ENCODE assay signal across 14 mouse cellular contexts in the genomic region with DNA sequence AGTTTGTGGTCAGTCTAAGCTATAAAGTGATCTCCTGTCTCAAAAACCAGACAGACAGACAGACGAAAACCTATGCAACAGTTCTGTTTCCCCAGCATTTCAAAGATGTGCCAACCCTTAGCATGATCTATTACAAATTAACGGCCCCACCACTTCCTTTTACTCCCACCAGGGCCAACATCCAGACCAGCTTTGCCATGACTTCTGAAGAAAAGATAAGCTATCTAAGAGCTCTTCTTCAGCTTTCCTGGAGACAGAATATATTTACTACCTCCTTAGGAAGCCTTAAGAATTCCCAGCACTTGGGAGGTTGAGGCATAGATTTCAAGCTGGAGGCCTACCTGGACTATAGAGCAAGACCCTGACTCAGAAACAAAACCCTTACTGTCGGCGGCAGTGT. TPM values are rescaled to one million over a fixed set of nuclear protein-coding genes. Genes with fewer than 3 reads are reported as not detected.
A peak's percentile ranks its signal among the peaks of the same experiment; 100 is the strongest.
DNase-seq lines count a peak whose midpoint lies in the region; ATAC-seq lines count a peak whose summit lies in the region.
"Had no signal": no experiment of that assay in that cellular context is flagged by ENCODE, and none has a peak within 500 bp of the region (broad histone marks: within the 10 kb centered on the region; RNA-seq: fewer than 3 reads in every experiment).

No protein-coding gene starts in this region.

- DNase-seq in forebrain, embryonic 10.5 days (ENCODE audit: extremely low spot score, low spot score) = no peak
- no peak for DNase-seq in urinary bladder, postnatal 25 days (ENCODE audit: low spot score)
- DNase-seq in cerebellum, adult 8-10 months = no peak
- DNase-seq: gastrocnemius, postnatal 36 days; heart, postnatal 36 days; kidney, adult 8-10 months; lung, adult 2 months; spleen, adult 18-20 months had no signal

- peak overlapping the region; percentile 48 for H3K27ac ChIP-seq in forebrain, embryonic 10.5 days
- H3K27ac ChIP-seq in forebrain, embryonic 13.5 days = no peak overlapping the region
- no peak overlapping the region for H3K27ac ChIP-seq in hindbrain, embryonic 15.5 days (replicated peaks)
- peak overlapping the region; percentile 99 for H3K27ac ChIP-seq in liver, embryonic 16.5 days (ENCODE audit: low read length)

- peak overlapping the region; percentile 74 for H3K4me3 ChIP-seq in forebrain, embryonic 10.5 days
- H3K4me3 ChIP-seq in forebrain, embryonic 13.5 days = no peak overlapping the region
- H3K4me3 ChIP-seq in megakaryocyte, embryonic 14.5 days (replicated peaks) = peak overlapping the region; percentile 52
- H3K4me3 ChIP-seq in hindbrain, embryonic 15.5 days = no peak overlapping the region
- H3K4me3 ChIP-seq in liver, embryonic 16.5 days (ENCODE audit: low read depth, low read length) = peak overlapping the region; percentile 97

- no peaks in the 10 kb centered on the region for H3K9me3 ChIP-seq in forebrain, embryonic 10.5 days
- H3K9me3 ChIP-seq in forebrain, embryonic 13.5 days (replicated peaks) = no peaks in the 10 kb centered on the region
- H3K9me3 ChIP-seq in megakaryocyte, embryonic 14.5 days = peaks cover 6% of the 10 kb centered on the region
- no peaks in the 10 kb centered on the region for H3K9me3 ChIP-seq in hindbrain, embryonic 15.5 days
- H3K9me3 ChIP-seq in liver, embryonic 16.5 days (replicated peaks; ENCODE audit: control insufficient read depth, low read length) = no peaks in the 10 kb centered on the region

- H3K27me3 ChIP-seq in forebrain, embryonic 10.5 days (ENCODE audit: poor library complexity, severe bottlenecking) = peaks cover 16% of the 10 kb centered on the region; the same call in 1 of the 2 replicates
- no peaks in the 10 kb centered on the region for H3K27me3 ChIP-seq in forebrain, embryonic 13.5 days
- H3K27me3 ChIP-seq in megakaryocyte, embryonic 14.5 days (replicated peaks) = no peaks in the 10 kb centered on the region
- no peaks in the 10 kb centered on the region for H3K27me3 ChIP-seq in hindbrain, embryonic 15.5 days
- no peaks in the 10 kb centered on the region for H3K27me3 ChIP-seq in liver, embryonic 16.5 days (ENCODE audit: control insufficient read depth, insufficient read depth, low read depth, low read length)

- H3K4me1 ChIP-seq in forebrain, embryonic 10.5 days = peaks cover 29% of the 10 kb centered on the region
- H3K4me1 ChIP-seq in forebrain, embryonic 13.5 days = peaks cover 19% of the 10 kb centered on the region
- peaks cover 63% of the 10 kb centered on the region for H3K4me1 ChIP-seq in megakaryocyte, embryonic 14.5 days
- H3K4me1 ChIP-seq in hindbrain, embryonic 15.5 days (replicated peaks) = peaks cover 29% of the 10 kb centered on the region
- H3K4me1 ChIP-seq in liver, embryonic 16.5 days (ENCODE audit: control insufficient read depth, low read depth, low read length) = peaks cover 53% of the 10 kb centered on the region

- H3K9ac ChIP-seq in forebrain, embryonic 13.5 days = no peak overlapping the region
- no peak overlapping the region for H3K9ac ChIP-seq in hindbrain, embryonic 15.5 days
- peak overlapping the region; percentile 100 for H3K9ac ChIP-seq in liver, embryonic 16.5 days (ENCODE audit: low read depth, low read length)

- no peak for ATAC-seq in forebrain, embryonic 13.5 days
- ATAC-seq in megakaryocyte, adult 5-6 weeks (ENCODE audit: poor library complexity, severe bottlenecking) = no peak
- ATAC-seq in hindbrain, embryonic 15.5 days (ENCODE audit: low FRiP score, low read depth) = no peak
- no peak for ATAC-seq in liver, embryonic 16.5 days (ENCODE audit: low read depth)
- ATAC-seq: forebrain, embryonic 16.5 days had no signal

- 72% methylated on average over 4 of the region's 4 CpGs for WGBS in forebrain, embryonic 10.5 days
- 79% methylated on average over 4 of the region's 4 CpGs for WGBS in forebrain, embryonic 13.5 days
- WGBS in hindbrain, embryonic 15.5 days = 71% methylated on average over 4 of the region's 4 CpGs
- 21% methylated on average over 4 of the region's 4 CpGs for WGBS in liver, embryonic 16.5 days (ENCODE audit: insufficient replicate concordance)

- no peak overlapping the region for H3K4me2 ChIP-seq in forebrain, embryonic 13.5 days
- 0 out of 2 replicates have a peak overlapping the region, but pooled peaks have one; percentile 77 for H3K4me2 ChIP-seq in hindbrain, embryonic 15.5 days
- peak overlapping the region; percentile 62 for H3K4me2 ChIP-seq in liver, embryonic 16.5 days (ENCODE audit: low read depth, low read length)

- no peaks in the 10 kb centered on the region; the same call in 1 of the 2 replicates for H3K36me3 ChIP-seq in forebrain, embryonic 10.5 days (replicated peaks)
- H3K36me3 ChIP-seq in forebrain, embryonic 13.5 days (ENCODE audit: poor library complexity, severe bottlenecking) = no peaks in the 10 kb centered on the region
- peaks cover 3% of the 10 kb centered on the region for H3K36me3 ChIP-seq in megakaryocyte, embryonic 14.5 days (replicated peaks; ENCODE audit: low read length)
- no peaks in the 10 kb centered on the region for H3K36me3 ChIP-seq in hindbrain, embryonic 15.5 days
- H3K36me3 ChIP-seq in liver, embryonic 16.5 days (ENCODE audit: control insufficient read depth, insufficient read depth) = peaks cover 37% of the 10 kb centered on the region

RNA-seq across cellular contexts. Expression of gene Abcb10, which starts 2.7 kb away (rescaled TPM):
- polyA plus RNA-seq in forebrain, embryonic 10.5 days (2016; fragmentation: Nextera tagmentation; extraction: Ambion mirVana) = 20.3 and 21.8 TPM in 2 replicates
- polyA plus RNA-seq in forebrain, embryonic 13.5 days (2015; fragmentation: Nextera tagmentation; extraction: Ambion mirVana) = 8.5 and 9.1 TPM in 2 replicates
- 1.0 and 2.7 TPM in 2 replicates for polyA plus RNA-seq in megakaryocyte, embryonic 14.5 days (2012; ENCODE audit: insufficient read depth, low replicate concordance)
- 5.0 and 7.5 TPM in 2 replicates for total RNA-seq in megakaryocyte, adult 5-6 weeks (2015)
- total RNA-seq in megakaryocyte, adult 5-6 weeks (2017) = 8.5 and 9.0 TPM in 2 replicates
- polyA plus RNA-seq in hindbrain, embryonic 15.5 days (2015; fragmentation: Nextera tagmentation; extraction: Ambion mirVana) = 14.9 and 15.2 TPM in 2 replicates
- 130 and 131 TPM in 2 replicates for polyA plus RNA-seq in liver, embryonic 16.5 days (2015; fragmentation: Nextera tagmentation; extraction: Ambion mirVana)

RNA-seq across cellular contexts. Expression of gene Nup133, which starts 31.2 kb away (rescaled TPM):
- polyA plus RNA-seq in forebrain, embryonic 10.5 days (2016; fragmentation: Nextera tagmentation; extraction: Ambion mirVana) = 60.5 and 62.8 TPM in 2 replicates
- 38.5 and 42.6 TPM in 2 replicates for polyA plus RNA-seq in forebrain, embryonic 13.5 days (2015; fragmentation: Nextera tagmentation; extraction: Ambion mirVana)
- 2.9 and 8.7 TPM in 2 replicates for polyA plus RNA-seq in megakaryocyte, embryonic 14.5 days (2012; ENCODE audit: insufficient read depth, low replicate concordance)
- total RNA-seq in megakaryocyte, adult 5-6 weeks (2015) = 10.9 and 15.0 TPM in 2 replicates
- total RNA-seq in megakaryocyte, adult 5-6 weeks (2017) = 15.3 and 17.4 TPM in 2 replicates
- 21.3 and 21.9 TPM in 2 replicates for polyA plus RNA-seq in hindbrain, embryonic 15.5 days (2015; fragmentation: Nextera tagmentation; extraction: Ambion mirVana)
- polyA plus RNA-seq in liver, embryonic 16.5 days (2015; fragmentation: Nextera tagmentation; extraction: Ambion mirVana) = 18.1 and 18.7 TPM in 2 replicates

RNA-seq across cellular contexts. Expression of gene Taf5l, which starts 41.0 kb away (rescaled TPM):
- polyA plus RNA-seq in forebrain, embryonic 10.5 days (2016; fragmentation: Nextera tagmentation; extraction: Ambion mirVana) = 47.6 and 48.8 TPM in 2 replicates
- 27.5 and 30.9 TPM in 2 replicates for polyA plus RNA-seq in forebrain, embryonic 13.5 days (2015; fragmentation: Nextera tagmentation; extraction: Ambion mirVana)
- 2.3 and 8.0 TPM in 2 replicates for polyA plus RNA-seq in megakaryocyte, embryonic 14.5 days (2012; ENCODE audit: insufficient read depth, low replicate concordance)
- 14.5 and 15.3 TPM in 2 replicates for total RNA-seq in megakaryocyte, adult 5-6 weeks (2015)
- total RNA-seq in megakaryocyte, adult 5-6 weeks (2017) = 14.6 and 19.6 TPM in 2 replicates
- polyA plus RNA-seq in hindbrain, embryonic 15.5 days (2015; fragmentation: Nextera tagmentation; extraction: Ambion mirVana) = 24.3 and 24.5 TPM in 2 replicates
- 18.8 and 19.6 TPM in 2 replicates for polyA plus RNA-seq in liver, embryonic 16.5 days (2015; fragmentation: Nextera tagmentation; extraction: Ambion mirVana)

RNA-seq across cellular contexts. Expression of gene Urb2, which starts 41.1 kb away (rescaled TPM):
- 8.8 and 9.0 TPM in 2 replicates for polyA plus RNA-seq in forebrain, embryonic 10.5 days (2016; fragmentation: Nextera tagmentation; extraction: Ambion mirVana)
- 3.2 and 3.5 TPM in 2 replicates for polyA plus RNA-seq in forebrain, embryonic 13.5 days (2015; fragmentation: Nextera tagmentation; extraction: Ambion mirVana)
- 0.37 and 0.92 TPM in 2 replicates for polyA plus RNA-seq in megakaryocyte, embryonic 14.5 days (2012; ENCODE audit: insufficient read depth, low replicate concordance)
- total RNA-seq in megakaryocyte, adult 5-6 weeks (2015) = 5.5 and 6.6 TPM in 2 replicates
- total RNA-seq in megakaryocyte, adult 5-6 weeks (2017) = 4.2 and 5.4 TPM in 2 replicates
- polyA plus RNA-seq in hindbrain, embryonic 15.5 days (2015; fragmentation: Nextera tagmentation; extraction: Ambion mirVana) = 3.1 and 3.5 TPM in 2 replicates
- polyA plus RNA-seq in liver, embryonic 16.5 days (2015; fragmentation: Nextera tagmentation; extraction: Ambion mirVana) = 2.3 and 2.4 TPM in 2 replicates

Comparison
In these comparisons a context has a peak if more than half of its experiments do, and no peak if none do; other contexts are left out.
1. H3K27ac ChIP-seq: peak in forebrain, embryonic 10.5 days (single experiment) and liver, embryonic 16.5 days (single experiment); none in forebrain, embryonic 13.5 days (single experiment) and hindbrain, embryonic 15.5 days (single experiment).
2. H3K4me3 ChIP-seq: peak in forebrain, embryonic 10.5 days (single experiment), megakaryocyte, embryonic 14.5 days (single experiment) and liver, embryonic 16.5 days (single experiment); none in forebrain, embryonic 13.5 days (single experiment) and hindbrain, embryonic 15.5 days (single experiment).